Mouse (Mus musculus): ENCODE results near the gene Chst3.

GRCm38 (mm10) chr10:60200996-60201395 lies 18.1 kb downstream of the Chst3 start:
- TF ChIP-seq RCOR1 (conservative IDR thresholded peaks at IDR 0.05; ENCODE audit: low read depth, low read length) (no peak), POLR2A (IDR thresholded peaks at IDR 0.05; ENCODE audit: low read depth, low read length) (no peak), ELF1 (IDR thresholded peaks at IDR 0.05; ENCODE audit: low read depth, low read length) (no peak), CHD2 (IDR thresholded peaks at IDR 0.05; ENCODE audit: low read length) (no peak), CTCF (conservative IDR thresholded peaks at IDR 0.05 in 1 of 2, IDR thresholded peaks at IDR 0.05 in 1 of 2; ENCODE audit: low read depth in 2 of 2, low read length in 2 of 2) (no peak)
